Mouse (Mus musculus) hindbrain, embryonic 11.5 days (tissue): Measurements from ENCODE around the gene D230025D16Rik. TPM values are rescaled to one million over a fixed set of nuclear protein-coding genes. Genes with fewer than 3 reads are reported as not detected.

Source experiments
- ATAC-seq: fragments of 200-750 bp; cut with Nextera tagmentation; 2 replicates; pipeline ENCODE4 v1.8.0; 2017; ENCODE audit warnings: mild to moderate bottlenecking, moderate TSS enrichment, moderate library complexity; ENCODE audit not compliant: low FRiP score
- DNase-seq: peaks from one replicate; pipeline ENCODE4 v3.0.0-alpha.2; 2015; ENCODE audit warnings: low spot score
- H3K27ac ChIP-seq: fragments of 300-500 bp; sonication (generic); 2 replicates; pipeline ENCODE4 v1.5.1; 2014; ENCODE audit warnings: mild to moderate bottlenecking, low read depth, low read length
- H3K27me3 ChIP-seq: fragments of 300-500 bp; sonication (generic); 2 replicates; pipeline ENCODE4 v1.6.1; 2014; ENCODE audit warnings: mild to moderate bottlenecking, low read length, moderate library complexity, mixed read lengths; ENCODE audit not compliant: control insufficient read depth, insufficient read depth
- H3K36me3 ChIP-seq: fragments of 300-500 bp; sonication (generic); 2 replicates; pipeline ENCODE4 v1.6.1; 2014; ENCODE audit warnings: mild to moderate bottlenecking, low read length, moderate library complexity, mixed read lengths; ENCODE audit not compliant: control insufficient read depth, insufficient read depth
- H3K4me1 ChIP-seq: fragments of 300-500 bp; sonication (generic); replicated peaks from 2 replicates; pipeline ENCODE4 v1.6.1; 2014; ENCODE audit warnings: low read length, mixed read lengths; ENCODE audit not compliant: control insufficient read depth, insufficient read depth
- H3K4me2 ChIP-seq: fragments of 300-500 bp; sonication (generic); replicated peaks from 2 replicates; pipeline ENCODE4 v1.6.1; 2014; ENCODE audit warnings: mild to moderate bottlenecking, low read depth, low read length
- H3K4me3 ChIP-seq: fragments of 300-500 bp; sonication (generic); 2 replicates; pipeline ENCODE4 v1.5.1; 2014; ENCODE audit warnings: low read depth, low read length
- H3K9ac ChIP-seq: fragments of 300-500 bp; sonication (generic); 2 replicates; pipeline ENCODE4 v1.6.1; 2014; ENCODE audit warnings: low read depth, low read length
- H3K9me3 ChIP-seq: fragments of 300-500 bp; sonication (generic); 2 replicates; pipeline ENCODE4 v1.6.1; 2016; ENCODE audit warnings: low read length; ENCODE audit not compliant: control insufficient read depth
- WGBS: fragments of 180-500 bp; shearing (Covaris S2); extraction: QIAGEN DNeasy Blood & Tissue Kit; methylation state at CpG from one replicate; pipeline ENCODE4 v1.1.7; 2014; 5-methylcytosine and 5-hydroxymethylcytosine counted together
- polyA plus RNA-seq: library from polyadenylated mRNA; unstranded; fragments of >200 nt; fragmentation: Nextera tagmentation; extraction: Ambion mirVana; gene quantifications from 2 replicates; pipeline ENCODE4 v1.2.1, GENCODE M21; 2014

D230025D16Rik gene
- polyA plus RNA-seq, 1 experiment from 2014 or later = 33.2 TPM

- H3K9ac ChIP-seq = no peak overlapping the region
- peaks cover 92% of the 10 kb centered on the region for H3K27me3 ChIP-seq
- H3K4me3 ChIP-seq = peak overlapping the region; percentile 39
- H3K36me3 ChIP-seq = no peaks in the 10 kb centered on the region
- peak overlapping the region; percentile 76 for H3K4me2 ChIP-seq
- DNase-seq (peak; percentile 46), ATAC-seq (no peak)
- WGBS = 2% methylated on average over 39 of the region's 39 CpGs
- no peak overlapping the region for H3K27ac ChIP-seq
- peaks cover 13% of the 10 kb centered on the region; the same call in 1 of the 2 replicates for H3K4me1 ChIP-seq
- no peaks in the 10 kb centered on the region for H3K9me3 ChIP-seq
These were observed 45.4 kb downstream of the D230025D16Rik start for GRCm38 (mm10) chr8:105270101-105270915.

- no peak for ATAC-seq
- Histone ChIP-seq H3K4me3 (no peak overlapping the region), H3K9ac (no peak overlapping the region), H3K27me3 (peaks cover 93% of the 10 kb centered on the region), H3K4me2 (no peak overlapping the region), H3K36me3 (no peaks in the 10 kb centered on the region), H3K27ac (no peak overlapping the region), H3K9me3 (no peaks in the 10 kb centered on the region), H3K4me1 (peaks cover 14% of the 10 kb centered on the region)
- 3% methylated on average over 11 of the region's 11 CpGs for WGBS
- DNase-seq = peak; percentile 36
These were observed 45.9 kb downstream of the D230025D16Rik start for GRCm38 (mm10) chr8:105270916-105271186.

GRCm38 (mm10) chr8:105275387-105275786, 50.4 kb downstream of the D230025D16Rik start:
- no peak for DNase-seq
- peaks cover 13% of the 10 kb centered on the region; the same call in 1 of the 2 replicates for H3K4me1 ChIP-seq
- H3K9ac ChIP-seq = no peak overlapping the region
- no peak overlapping the region for H3K4me3 ChIP-seq
- H3K36me3 ChIP-seq = no peaks in the 10 kb centered on the region
- H3K27ac ChIP-seq = no peak overlapping the region
- H3K4me2 ChIP-seq = no peak overlapping the region
- WGBS = 12% methylated on average over 11 of the region's 11 CpGs
- ATAC-seq = no peak
- no peaks in the 10 kb centered on the region for H3K9me3 ChIP-seq
- peaks cover 88% of the 10 kb centered on the region for H3K27me3 ChIP-seq

GRCm38 (mm10) chr8:105275840-105276239, 50.9 kb downstream of the D230025D16Rik start, which contains the start of gene Nol3:
Gene Nol3 (plus strand): TSS chr8:105276140.
- no peak within 1 kb of the TSS for H3K27ac ChIP-seq
- 9% methylated on average over 10 of the region's 10 CpGs for WGBS
- peak within 1 kb of the TSS; percentile 33 for H3K4me3 ChIP-seq
- H3K9ac ChIP-seq = peak within 1 kb of the TSS; percentile 40; the same call in 1 of the 2 replicates
- no peaks in the 10 kb centered on the region for H3K9me3 ChIP-seq
- ATAC-seq (no peak), DNase-seq (no peak)
- H3K4me1 ChIP-seq = peaks cover 11% of the 10 kb centered on the region; the same call in 1 of the 2 replicates
- H3K27me3 ChIP-seq = peaks cover 84% of the 10 kb centered on the region
- no peaks in the 10 kb centered on the region for H3K36me3 ChIP-seq
- peak within 1 kb of the TSS; percentile 72 for H3K4me2 ChIP-seq

DNA sequence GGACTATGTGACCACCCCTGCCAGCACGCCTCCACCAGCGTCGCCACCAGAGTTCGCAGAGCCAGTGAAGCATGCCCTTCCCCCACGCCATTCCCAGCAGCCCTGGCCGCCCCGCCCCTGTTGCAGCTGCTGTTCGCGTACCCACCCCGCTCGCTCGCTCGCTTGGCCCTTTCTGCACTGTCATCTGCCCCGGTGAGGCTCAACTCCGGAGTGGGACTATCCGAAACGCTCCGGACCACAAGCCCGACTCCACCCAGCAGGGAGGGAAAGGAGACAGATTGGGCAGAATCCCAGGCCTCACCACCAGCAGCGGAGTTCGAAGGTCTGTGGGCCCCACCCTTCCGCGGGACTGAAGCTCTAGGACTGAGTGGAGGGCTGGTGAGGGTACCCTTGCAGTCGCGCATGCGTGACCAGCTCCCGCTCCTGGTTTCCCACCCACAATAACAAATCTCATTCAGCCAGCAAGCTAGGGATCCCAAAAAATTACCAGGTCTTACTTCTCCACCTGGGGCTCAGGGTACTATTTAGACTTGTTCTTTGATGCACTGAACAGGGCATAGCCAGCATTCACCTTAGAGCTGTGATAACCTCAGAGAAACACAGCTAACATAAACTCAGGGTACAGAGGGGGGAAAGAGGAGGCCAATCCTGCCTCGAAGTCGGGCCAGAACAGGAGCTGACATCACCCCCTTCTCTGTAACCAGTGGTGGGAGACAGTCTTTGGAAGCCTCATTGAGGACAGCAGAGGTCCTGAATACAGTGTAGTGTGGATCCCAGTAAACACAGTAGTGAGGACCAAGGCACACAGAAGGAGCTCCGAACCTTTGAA, 51.6 kb downstream of the D230025D16Rik start:
- Histone ChIP-seq H3K4me3 (peak overlapping the region; percentile 33), H3K36me3 (no peaks in the 10 kb centered on the region), H3K4me2 (peak overlapping the region; percentile 72), H3K27ac (no peak overlapping the region), H3K9me3 (no peaks in the 10 kb centered on the region), H3K4me1 (peaks cover 10% of the 10 kb centered on the region; the same call in 1 of the 2 replicates), H3K27me3 (peaks cover 77% of the 10 kb centered on the region), H3K9ac (peak overlapping the region; percentile 40; the same call in 1 of the 2 replicates)
- DNase-seq (peak; percentile 74), ATAC-seq (peak; percentile 77)
- 2% methylated on average over 29 of the region's 30 CpGs for WGBS

- Histone ChIP-seq H3K9me3 (no peaks in the 10 kb centered on the region), H3K4me3 (no peak overlapping the region), H3K27me3 (peaks cover 55% of the 10 kb centered on the region), H3K4me2 (no peak overlapping the region), H3K27ac (no peak overlapping the region), H3K36me3 (peaks cover 2% of the 10 kb centered on the region; the same call in 1 of the 2 replicates), H3K9ac (no peak overlapping the region), H3K4me1 (peaks cover 10% of the 10 kb centered on the region; the same call in 1 of the 2 replicates)
- 4% methylated on average over 28 of the region's 28 CpGs for WGBS
- DNase-seq = peak; percentile 22
- no peak for ATAC-seq
These were observed 54.0 kb downstream of the D230025D16Rik start for GRCm38 (mm10) chr8:105278911-105279334.

DNA sequence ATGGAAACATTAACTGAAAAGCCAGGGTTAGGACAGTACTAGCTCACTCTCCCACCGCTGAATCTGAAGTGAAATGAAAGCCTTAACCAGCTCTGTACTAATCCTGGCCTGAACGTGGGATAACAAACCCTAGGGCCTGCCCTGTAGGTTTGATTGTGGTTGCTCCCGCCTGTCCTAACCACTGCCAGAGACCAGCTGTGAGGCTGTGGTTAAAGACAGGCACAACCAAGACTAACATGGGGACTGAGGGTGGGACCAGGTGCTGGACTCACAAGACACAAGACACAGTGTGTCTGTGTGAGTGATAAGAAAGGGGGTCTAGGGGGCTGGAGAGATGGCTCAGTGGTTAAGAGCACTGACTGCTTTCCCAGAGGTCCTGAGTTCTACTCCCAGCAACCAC, 55.6 kb downstream of the D230025D16Rik start:
- 69% methylated on average over 3 of the region's 3 CpGs for WGBS
- H3K4me1 ChIP-seq = peaks cover 10% of the 10 kb centered on the region; the same call in 1 of the 2 replicates
- H3K9me3 ChIP-seq = no peaks in the 10 kb centered on the region
- H3K36me3 ChIP-seq = peaks cover 2% of the 10 kb centered on the region; the same call in 1 of the 2 replicates
- DNase-seq (no peak), ATAC-seq (no peak)
- H3K27me3 ChIP-seq = peaks cover 41% of the 10 kb centered on the region
- H3K9ac ChIP-seq = no peak overlapping the region
- no peak overlapping the region for H3K27ac ChIP-seq
- no peak overlapping the region for H3K4me3 ChIP-seq
- H3K4me2 ChIP-seq = no peak overlapping the region

DNA sequence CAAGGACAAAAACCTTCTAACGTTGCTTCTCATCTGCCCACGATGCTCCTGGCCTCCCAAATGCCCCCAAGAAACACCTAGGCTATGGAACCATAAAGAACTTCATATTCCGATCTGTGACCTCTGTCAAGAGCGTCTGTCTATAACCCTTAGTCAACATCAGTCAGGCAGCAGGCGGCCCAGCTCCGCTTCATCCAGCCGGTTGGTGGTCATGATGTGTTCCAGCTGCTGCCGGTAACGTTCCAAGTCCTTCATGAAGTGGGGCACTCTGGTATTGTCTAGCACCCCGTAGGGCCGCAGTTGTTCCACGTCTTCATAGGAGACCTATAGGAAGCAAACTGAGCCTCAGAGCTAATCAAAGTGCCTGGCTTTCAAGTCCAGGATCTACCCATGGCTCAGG, 56.9 kb downstream of the D230025D16Rik start:
- Histone ChIP-seq H3K27ac (no peak overlapping the region), H3K9me3 (no peaks in the 10 kb centered on the region), H3K36me3 (peaks cover 2% of the 10 kb centered on the region; the same call in 1 of the 2 replicates), H3K27me3 (peaks cover 28% of the 10 kb centered on the region), H3K4me1 (no peaks in the 10 kb centered on the region), H3K9ac (no peak overlapping the region), H3K4me3 (no peak overlapping the region), H3K4me2 (no peak overlapping the region)
- ATAC-seq = no peak
- 85% methylated on average over 12 of the region's 12 CpGs for WGBS
- DNase-seq = no peak
